Comparison of ENCODE assay signal across 26 mouse cellular contexts in genomic region chr7:110935815-110936762, GRCm38 (mm10). TPM values are rescaled to one million over a fixed set of nuclear protein-coding genes. Genes with fewer than 3 reads are reported as not detected.
DNase-seq lines count a peak whose midpoint lies in the region; ATAC-seq and TF ChIP-seq lines count a peak whose summit lies in the region.
"Had no signal": no experiment of that assay in that cellular context is flagged by ENCODE, and none has a peak within 500 bp of the region (broad histone marks: within the 10 kb centered on the region; RNA-seq: fewer than 3 reads in every experiment).

No protein-coding gene starts in this region.

- H3K36me3 ChIP-seq in lung, embryonic 15.5 days = no peaks in the 10 kb centered on the region
- H3K36me3 ChIP-seq: embryonic facial prominence, embryonic 12.5 days; G1E; heart, embryonic 13.5 days; limb, embryonic 10.5 days; midbrain, embryonic 12.5 days; neural tube, embryonic 12.5 days had no signal

- H3K27me3 ChIP-seq in lung, embryonic 15.5 days = no peaks in the 10 kb centered on the region
- H3K27me3 ChIP-seq: embryonic facial prominence, embryonic 12.5 days; forebrain, embryonic 13.5 days; heart, embryonic 13.5 days; midbrain, embryonic 12.5 days; neural tube, embryonic 12.5 days had no signal

- TF ChIP-seq CTCF in gastrocnemius, adult 2 months (IDR thresholded peaks at IDR 0.05) = no peak

- H3K9me3 ChIP-seq in lung, embryonic 15.5 days = no peaks in the 10 kb centered on the region
- H3K9me3 ChIP-seq: embryonic facial prominence, embryonic 12.5 days; forebrain, embryonic 13.5 days; G1E; heart, embryonic 13.5 days; limb, embryonic 10.5 days; midbrain, embryonic 12.5 days; neural tube, embryonic 12.5 days had no signal

- H3K4me1 ChIP-seq in lung, embryonic 15.5 days = 0 out of 2 replicates have a peak, but pooled peaks cover 10% of the 10 kb centered on the region
- H3K4me1 ChIP-seq: embryonic facial prominence, embryonic 12.5 days; forebrain, embryonic 13.5 days; midbrain, embryonic 12.5 days; neural tube, embryonic 12.5 days had no signal

- H3K4me2 ChIP-seq in lung, embryonic 15.5 days = no peak overlapping the region
- H3K4me2 ChIP-seq: embryonic facial prominence, embryonic 12.5 days; forebrain, embryonic 13.5 days; heart, embryonic 13.5 days; midbrain, embryonic 12.5 days; neural tube, embryonic 12.5 days had no signal

- H3K27ac ChIP-seq in gastrocnemius, adult 2 months = peak overlapping the region; percentile 87
- no peak overlapping the region; the same call in 1 of the 2 replicates for H3K27ac ChIP-seq in lung, embryonic 15.5 days
- H3K27ac ChIP-seq: embryonic facial prominence, embryonic 12.5 days; forebrain, embryonic 13.5 days; heart, embryonic 13.5 days; kidney, postnatal 0 days; layer of hippocampus, adult 2 months; left cerebral cortex, adult 2 months; limb, embryonic 10.5 days; midbrain, embryonic 12.5 days; neural tube, embryonic 12.5 days had no signal

- 46% methylated on average over 6 of the region's 6 CpGs for WGBS in lung, embryonic 15.5 days

- H3K9ac ChIP-seq in lung, embryonic 15.5 days = no peak overlapping the region
- H3K9ac ChIP-seq: embryonic facial prominence, embryonic 12.5 days; forebrain, embryonic 13.5 days; heart, embryonic 13.5 days; midbrain, embryonic 12.5 days; neural tube, embryonic 12.5 days had no signal

- peak; percentile 70 for ATAC-seq in lung, embryonic 15.5 days (ENCODE audit: borderline replicate concordance, extremely low read depth, low FRiP score, low TSS enrichment)
- 0 out of 2 replicates have a peak, but pooled peaks have one; percentile 42 for ATAC-seq in megakaryocyte-erythroid progenitor cell, adult 5-6 weeks (replicated peaks; ENCODE audit: low FRiP score, low TSS enrichment, poor library complexity, severe bottlenecking)
- ATAC-seq in granulocyte monocyte progenitor cell, adult 5-6 weeks (replicated peaks; ENCODE audit: poor library complexity, severe bottlenecking) = no peak
- ATAC-seq: forebrain, embryonic 13.5 days; hindbrain, embryonic 16.5 days had no signal

- H3K4me3 ChIP-seq in gastrocnemius, adult 2 months = no peak overlapping the region
- H3K4me3 ChIP-seq in lung, embryonic 15.5 days = no peak overlapping the region
- H3K4me3 ChIP-seq: embryonic facial prominence, embryonic 12.5 days; erythroblast, embryonic 14.5 days; forebrain, embryonic 13.5 days; heart, embryonic 13.5 days; layer of hippocampus, adult 2 months; left cerebral cortex, adult 2 months; limb, embryonic 10.5 days; midbrain, embryonic 12.5 days; neural tube, embryonic 12.5 days had no signal

- peak; percentile 50 for DNase-seq in gastrocnemius, adult 2 months
- no peak for DNase-seq in gastrocnemius, postnatal 14 days
- no peak for DNase-seq in lung, postnatal 14 days
- peak; percentile 15 for DNase-seq in T-cell, adult 2 months (ENCODE audit: low spot score)
- no peak for DNase-seq in layer of hippocampus, adult 9-10 months (ENCODE audit: low spot score)
- DNase-seq: adrenal gland, adult 2 months; cerebellum, adult 8-10 months; gastrocnemius, postnatal 25 days; kidney, adult 11 months; right cerebral cortex, adult 18-20 months; thymus, postnatal 4 days had no signal

- intact Hi-C loops in gastrocnemius, adult 2 months (cut with DNase I) = no loop called here
- intact Hi-C loops in gastrocnemius, postnatal 14 days (cut with DNase I; ENCODE audit: low total_unique reads) = no loop called here

RNA-seq across cellular contexts. Expression of gene Mrvi1, which starts 46.2 kb away (rescaled TPM):
- 1 to 10 TPM; 4.1 to 4.7 TPM for total RNA-seq in gastrocnemius, adult 2 months (2021)
- 10 to 100 TPM in 1 of 2 experiments, 1 to 10 TPM in 1; 6.3 to 10.1 TPM for total RNA-seq in gastrocnemius, postnatal 14 days (2021)
- 9.1 and 10.0 TPM in 2 replicates for polyA plus RNA-seq in lung, embryonic 15.5 days (2015; fragmentation: Nextera tagmentation; extraction: Ambion mirVana)
- total RNA-seq in megakaryocyte-erythroid progenitor cell, adult 5-6 weeks (2014; fragmentation: Nextera tagmentation) = 0.98 and 1.0 TPM in 2 replicates
- 0.69 TPM in 1 of 2 replicates, not detected in the other for total RNA-seq in megakaryocyte-erythroid progenitor cell, adult 5-6 weeks (2017)
- 0.41 TPM in 1 of 2 replicates, not detected in the other for total RNA-seq in granulocyte monocyte progenitor cell, adult 5-6 weeks (2014; fragmentation: Nextera tagmentation)
- total RNA-seq in granulocyte monocyte progenitor cell, adult 5-6 weeks (2017) = 0.09 and 0.21 TPM in 2 replicates

Comparison
In these comparisons a context has a peak if more than half of its experiments do, and no peak if none do; other contexts are left out.
1. DNase-seq: peak in gastrocnemius, adult 2 months (single experiment) and T-cell, adult 2 months (single experiment); none in gastrocnemius, postnatal 14 days (single experiment), lung, postnatal 14 days (single experiment) and layer of hippocampus, adult 9-10 months (single experiment).